Mouse (Mus musculus): ENCODE results near the gene Nedd9.

DNA sequence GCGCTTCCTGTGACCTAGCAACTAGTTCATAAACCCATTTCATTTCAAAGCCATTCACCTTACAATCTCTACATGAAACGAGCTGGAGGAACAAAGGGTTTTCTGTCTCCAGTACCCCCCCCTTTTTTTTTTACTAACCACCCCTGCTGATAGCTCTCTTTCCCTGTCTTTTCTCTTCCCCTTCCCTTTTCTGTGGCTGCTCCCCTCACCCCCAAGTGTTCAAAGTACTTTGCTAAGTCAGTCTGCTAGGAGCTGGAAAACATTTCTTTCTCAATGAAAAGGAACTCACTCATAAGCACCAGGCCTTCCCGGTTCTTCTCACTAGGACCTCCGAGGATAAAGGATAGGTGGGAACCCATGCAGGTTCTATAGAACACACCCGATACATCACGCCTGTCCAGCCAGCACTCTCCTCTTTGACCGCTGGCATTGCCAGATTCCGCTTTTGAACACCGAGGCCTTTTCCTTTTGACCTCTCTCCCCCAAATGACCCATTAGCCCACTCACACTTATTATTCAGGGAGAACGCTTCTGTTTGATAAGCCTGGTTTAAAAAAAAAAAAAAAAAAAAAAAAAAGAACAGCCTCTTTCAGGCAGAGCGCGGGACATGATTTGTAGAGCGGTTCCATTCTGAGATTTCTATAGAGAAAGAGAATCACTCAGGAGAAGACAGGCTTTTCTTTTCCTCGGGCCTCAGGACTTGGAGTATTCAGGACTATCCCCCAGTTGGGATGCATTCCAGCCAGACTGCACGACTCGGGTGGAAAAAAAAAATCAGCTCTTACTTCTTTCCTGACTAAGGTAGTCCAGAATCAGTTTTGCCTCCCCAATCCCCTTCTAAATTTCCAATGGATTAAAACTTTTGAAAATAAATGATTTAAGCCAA is 127.6 kb downstream of the Nedd9 start:
- TF ChIP-seq POLR2A (IDR thresholded peaks at IDR 0.05; ENCODE audit: insufficient read depth, low read depth, low read length) (no peak), CTCF (IDR thresholded peaks at IDR 0.05; ENCODE audit: insufficient read depth, low read depth, low read length) (no peak)

Data from olfactory bulb, adult 2 months (tissue).